ENCODE assay signal across 11 mouse cellular contexts in genomic region chr5:151022939-151023338, GRCm38 (mm10).
DNase-seq lines count a peak whose midpoint lies in the region; ATAC-seq and TF ChIP-seq lines count a peak whose summit lies in the region.
"Had no signal": no experiment of that assay in that cellular context is flagged by ENCODE, and none has a peak within 500 bp of the region (broad histone marks: within the 10 kb centered on the region; RNA-seq: fewer than 3 reads in every experiment).

No protein-coding gene starts in this region.

- H3K4me3 ChIP-seq in embryonic facial prominence, embryonic 12.5 days, result no peak overlapping the region
- no peak overlapping the region for H3K4me3 ChIP-seq in embryonic facial prominence, embryonic 10.5 days
- H3K4me3 ChIP-seq in intestine, embryonic 14.5 days (ENCODE audit: low read depth, low read length), result no peak overlapping the region
- no peak overlapping the region for H3K4me3 ChIP-seq in intestine, postnatal 0 days (ENCODE audit: low read depth, low read length)
- H3K4me3 ChIP-seq in hindbrain, embryonic 16.5 days (ENCODE audit: low read length), result no peak overlapping the region

- no peaks in the 10 kb centered on the region for H3K36me3 ChIP-seq in embryonic facial prominence, embryonic 12.5 days
- H3K36me3 ChIP-seq in embryonic facial prominence, embryonic 10.5 days (replicated peaks), result no peaks in the 10 kb centered on the region
- H3K36me3 ChIP-seq in intestine, embryonic 14.5 days (ENCODE audit: control insufficient read depth, insufficient read depth, low read length), result no peaks in the 10 kb centered on the region
- no peaks in the 10 kb centered on the region for H3K36me3 ChIP-seq in intestine, postnatal 0 days (ENCODE audit: control insufficient read depth, insufficient read depth)
- no peaks in the 10 kb centered on the region for H3K36me3 ChIP-seq in hindbrain, embryonic 16.5 days (ENCODE audit: control insufficient read depth, insufficient read depth, low read length)

- H3K9ac ChIP-seq in embryonic facial prominence, embryonic 12.5 days, result no peak overlapping the region
- no peak overlapping the region for H3K9ac ChIP-seq in intestine, embryonic 14.5 days (ENCODE audit: low read length)
- no peak overlapping the region for H3K9ac ChIP-seq in intestine, postnatal 0 days (ENCODE audit: low read depth, low read length)
- no peak overlapping the region for H3K9ac ChIP-seq in hindbrain, embryonic 16.5 days (ENCODE audit: low read depth, low read length)

- H3K27me3 ChIP-seq in embryonic facial prominence, embryonic 12.5 days, result no peaks in the 10 kb centered on the region
- H3K27me3 ChIP-seq in embryonic facial prominence, embryonic 10.5 days (replicated peaks; ENCODE audit: low read depth, poor library complexity, severe bottlenecking), result no peaks in the 10 kb centered on the region
- H3K27me3 ChIP-seq in intestine, embryonic 14.5 days (replicated peaks; ENCODE audit: control insufficient read depth, insufficient read depth, low read length), result no peaks in the 10 kb centered on the region
- no peaks in the 10 kb centered on the region for H3K27me3 ChIP-seq in intestine, postnatal 0 days (replicated peaks; ENCODE audit: control insufficient read depth, insufficient read depth, low read length)
- H3K27me3 ChIP-seq in hindbrain, embryonic 16.5 days (replicated peaks; ENCODE audit: control insufficient read depth, insufficient read depth, low read length), result no peaks in the 10 kb centered on the region

- H3K4me1 ChIP-seq in embryonic facial prominence, embryonic 12.5 days, result peaks cover 17% of the 10 kb centered on the region
- H3K4me1 ChIP-seq in embryonic facial prominence, embryonic 10.5 days, result peaks cover 34% of the 10 kb centered on the region
- H3K4me1 ChIP-seq in intestine, embryonic 14.5 days (replicated peaks; ENCODE audit: control insufficient read depth, insufficient read depth, low read length), result peaks cover 19% of the 10 kb centered on the region
- no peaks in the 10 kb centered on the region for H3K4me1 ChIP-seq in intestine, postnatal 0 days (replicated peaks; ENCODE audit: control insufficient read depth, insufficient read depth, low read length)
- H3K4me1 ChIP-seq in hindbrain, embryonic 16.5 days (ENCODE audit: control insufficient read depth, insufficient read depth, low read depth, low read length), result peaks cover 12% of the 10 kb centered on the region

- H3K27ac ChIP-seq in embryonic facial prominence, embryonic 12.5 days, result 0 out of 2 replicates have a peak overlapping the region, but pooled peaks have one; percentile 17
- no peak overlapping the region for H3K27ac ChIP-seq in embryonic facial prominence, embryonic 10.5 days (replicated peaks)
- H3K27ac ChIP-seq in intestine, embryonic 14.5 days (ENCODE audit: low read depth), result peak overlapping the region; percentile 45
- H3K27ac ChIP-seq in intestine, postnatal 0 days (ENCODE audit: low read depth, low read length), result no peak overlapping the region
- H3K27ac ChIP-seq in hindbrain, embryonic 16.5 days (ENCODE audit: low read depth, low read length), result no peak overlapping the region

- no peak for DNase-seq in embryonic facial prominence, embryonic 10.5 days (ENCODE audit: low spot score)
- DNase-seq in intestine, embryonic 14.5 days (ENCODE audit: low spot score), result no peak
- peak; percentile 32 for DNase-seq in R1 (ENCODE audit: low read depth, low spot score)
- no peak for DNase-seq in urinary bladder, postnatal 36 days (ENCODE audit: low spot score in 2 of 2)
- no peak for DNase-seq in right cerebral cortex, postnatal 36 days (ENCODE audit: low spot score in 2 of 2)
- DNase-seq: kidney, adult 11 months; thymus, postnatal 25 days had no signal

- WGBS in embryonic facial prominence, embryonic 12.5 days, result 13% methylated on average over 1 of the region's 1 CpGs
- WGBS in embryonic facial prominence, embryonic 10.5 days, result 16% methylated on average over 1 of the region's 1 CpGs
- 12% methylated on average over 1 of the region's 1 CpGs for WGBS in intestine, embryonic 14.5 days
- 44% methylated on average over 1 of the region's 1 CpGs for WGBS in intestine, postnatal 0 days
- WGBS in hindbrain, embryonic 16.5 days, result 20% methylated on average over 1 of the region's 1 CpGs

- H3K9me3 ChIP-seq in embryonic facial prominence, embryonic 12.5 days, result no peaks in the 10 kb centered on the region
- H3K9me3 ChIP-seq in embryonic facial prominence, embryonic 10.5 days, result no peaks in the 10 kb centered on the region
- no peaks in the 10 kb centered on the region for H3K9me3 ChIP-seq in intestine, embryonic 14.5 days (ENCODE audit: control insufficient read depth, low read length)
- no peaks in the 10 kb centered on the region for H3K9me3 ChIP-seq in intestine, postnatal 0 days (ENCODE audit: control insufficient read depth)
- no peaks in the 10 kb centered on the region for H3K9me3 ChIP-seq in hindbrain, embryonic 16.5 days (ENCODE audit: control insufficient read depth, low read length)

- TF ChIP-seq CTCF in intestine, postnatal 0 days (IDR thresholded peaks at IDR 0.05; ENCODE audit: low read depth), result no peak

- no peak for ATAC-seq in embryonic facial prominence, embryonic 12.5 days (ENCODE audit: insufficient number of reproducible peaks, insufficient read depth, low FRiP score, low TSS enrichment)
- ATAC-seq in intestine, embryonic 14.5 days (replicated peaks; ENCODE audit: low FRiP score, low TSS enrichment, low read depth), result no peak
- ATAC-seq in intestine, postnatal 0 days, result no peak
- ATAC-seq in hindbrain, embryonic 16.5 days, result 0 out of 2 replicates have a peak, but pooled peaks have one; percentile 37

- H3K4me2 ChIP-seq in embryonic facial prominence, embryonic 12.5 days (replicated peaks), result peak overlapping the region; percentile 35
- peak overlapping the region; percentile 18; the same call in 1 of the 2 replicates for H3K4me2 ChIP-seq in intestine, embryonic 14.5 days (ENCODE audit: low read length)
- no peak overlapping the region for H3K4me2 ChIP-seq in intestine, postnatal 0 days (replicated peaks; ENCODE audit: low read depth)
- H3K4me2 ChIP-seq in hindbrain, embryonic 16.5 days (ENCODE audit: low read length), result peak overlapping the region; percentile 25; the same call in 1 of the 2 replicates
- H3K4me2 ChIP-seq: liver, embryonic 11.5 days had no signal

Comparison
In these comparisons a context has a peak if more than half of its experiments do, and no peak if none do; other contexts are left out.
1. H3K27ac ChIP-seq: peak in embryonic facial prominence, embryonic 12.5 days (single experiment) and intestine, embryonic 14.5 days (single experiment); none in embryonic facial prominence, embryonic 10.5 days (single experiment), intestine, postnatal 0 days (single experiment) and hindbrain, embryonic 16.5 days (single experiment).